Mouse (Mus musculus): ENCODE data around the gene Map4k4.

GRCm38 (mm10) chr1:39960623-39961022, 59.9 kb downstream of the Map4k4 start:
- TF ChIP-seq GATA1 (IDR thresholded peaks at IDR 0.05; ENCODE audit: borderline replicate concordance, low read length), result no peak
- no peak for TF ChIP-seq FLI1 (IDR thresholded peaks at IDR 0.05; ENCODE audit: low read length)

Measured in megakaryocyte, embryonic 14.5 days (primary cell).